Comparison of ENCODE assay signal across 10 mouse cellular contexts in genomic region chr2:44556861-44557592, GRCm38 (mm10).
DNase-seq lines count a peak whose midpoint lies in the region; ATAC-seq and TF ChIP-seq lines count a peak whose summit lies in the region.
"Had no signal": no experiment of that assay in that cellular context is flagged by ENCODE, and none has a peak within 500 bp of the region (broad histone marks: within the 10 kb centered on the region; RNA-seq: fewer than 3 reads in every experiment).

No protein-coding gene starts in this region.

- peak overlapping the region; percentile 65 for H3K9ac ChIP-seq in lung, embryonic 14.5 days
- peak overlapping the region; percentile 75 for H3K9ac ChIP-seq in midbrain, embryonic 16.5 days (ENCODE audit: low read depth, low read length)

- peak overlapping the region; percentile 89 for H3K27ac ChIP-seq in lung, embryonic 14.5 days (ENCODE audit: low read depth)
- H3K27ac ChIP-seq in midbrain, embryonic 16.5 days (ENCODE audit: low read length) = peak overlapping the region; percentile 33; the same call in 1 of the 2 replicates

- no peaks in the 10 kb centered on the region for H3K36me3 ChIP-seq in lung, embryonic 14.5 days (ENCODE audit: insufficient read depth)
- H3K36me3 ChIP-seq in midbrain, embryonic 16.5 days (ENCODE audit: control insufficient read depth, insufficient read depth, low read length) = no peaks in the 10 kb centered on the region

- H3K4me1 ChIP-seq in lung, embryonic 14.5 days (ENCODE audit: insufficient read depth) = peaks cover 13% of the 10 kb centered on the region
- H3K4me1 ChIP-seq in midbrain, embryonic 16.5 days (ENCODE audit: control insufficient read depth, insufficient read depth, low read length) = peaks cover 10% of the 10 kb centered on the region

- no peak for TF ChIP-seq CTCF in lung, embryonic 14.5 days (IDR thresholded peaks at IDR 0.05; ENCODE audit: low read depth)

- WGBS in lung, embryonic 14.5 days = under 1% methylated on average over 42 of the region's 42 CpGs
- WGBS in midbrain, embryonic 16.5 days = under 1% methylated on average over 42 of the region's 42 CpGs

- H3K9me3 ChIP-seq in lung, embryonic 14.5 days (ENCODE audit: low read depth, low read length) = no peaks in the 10 kb centered on the region
- H3K9me3 ChIP-seq in midbrain, embryonic 16.5 days (replicated peaks; ENCODE audit: control insufficient read depth, low read length, poor library complexity, severe bottlenecking) = no peaks in the 10 kb centered on the region

- peak; percentile 64; the same call in 1 of the 2 replicates for ATAC-seq in lung, embryonic 14.5 days (ENCODE audit: insufficient read depth)
- ATAC-seq in inflammation-experienced regulatory T-cells, adult 6 months = peak; percentile 82
- ATAC-seq in midbrain, embryonic 16.5 days = peak; percentile 88
- ATAC-seq in erythroid progenitor cell, adult 5-6 weeks (replicated peaks; ENCODE audit: low FRiP score, poor library complexity, severe bottlenecking) = no peak
- ATAC-seq: Patski had no signal

- H3K4me3 ChIP-seq in lung, embryonic 14.5 days (ENCODE audit: low read depth, low read length) = peak overlapping the region; percentile 38
- peak overlapping the region; percentile 59 for H3K4me3 ChIP-seq in midbrain, embryonic 16.5 days (ENCODE audit: low read depth, low read length)
- H3K4me3 ChIP-seq: myocyte had no signal

- no peaks in the 10 kb centered on the region for H3K27me3 ChIP-seq in lung, embryonic 14.5 days (ENCODE audit: insufficient read depth, low read length)
- no peaks in the 10 kb centered on the region; the same call in none of the 2 replicates for H3K27me3 ChIP-seq in midbrain, embryonic 16.5 days (ENCODE audit: control insufficient read depth, insufficient read depth, low read depth, low read length)
- H3K27me3 ChIP-seq: Patski had no signal

- peak; percentile 71 for DNase-seq in lung, embryonic 14.5 days
- DNase-seq in lung, postnatal 36 days = no peak
- DNase-seq in cerebellum, postnatal 36 days = peak; percentile 10 to 24
- DNase-seq in gastrocnemius, postnatal 10 days = peak; percentile 59
- DNase-seq in left cerebral cortex, postnatal 4 days = peak; percentile 42

- intact Hi-C loops in left cerebral cortex, postnatal 4 days (cut with DNase I) = no loop called here

- H3K4me2 ChIP-seq in lung, embryonic 14.5 days = peak overlapping the region; percentile 76
- peak overlapping the region; percentile 98 for H3K4me2 ChIP-seq in midbrain, embryonic 16.5 days (ENCODE audit: low read length)
